Mouse (Mus musculus) urinary bladder, postnatal 25 days (tissue): Measurements from ENCODE around the gene St6galnac3.

Source experiments
- DNase-seq: peaks from one replicate; pipeline ENCODE4 v3.0.0; 2022; ENCODE audit warnings: low spot score

Gene St6galnac3

DNA sequence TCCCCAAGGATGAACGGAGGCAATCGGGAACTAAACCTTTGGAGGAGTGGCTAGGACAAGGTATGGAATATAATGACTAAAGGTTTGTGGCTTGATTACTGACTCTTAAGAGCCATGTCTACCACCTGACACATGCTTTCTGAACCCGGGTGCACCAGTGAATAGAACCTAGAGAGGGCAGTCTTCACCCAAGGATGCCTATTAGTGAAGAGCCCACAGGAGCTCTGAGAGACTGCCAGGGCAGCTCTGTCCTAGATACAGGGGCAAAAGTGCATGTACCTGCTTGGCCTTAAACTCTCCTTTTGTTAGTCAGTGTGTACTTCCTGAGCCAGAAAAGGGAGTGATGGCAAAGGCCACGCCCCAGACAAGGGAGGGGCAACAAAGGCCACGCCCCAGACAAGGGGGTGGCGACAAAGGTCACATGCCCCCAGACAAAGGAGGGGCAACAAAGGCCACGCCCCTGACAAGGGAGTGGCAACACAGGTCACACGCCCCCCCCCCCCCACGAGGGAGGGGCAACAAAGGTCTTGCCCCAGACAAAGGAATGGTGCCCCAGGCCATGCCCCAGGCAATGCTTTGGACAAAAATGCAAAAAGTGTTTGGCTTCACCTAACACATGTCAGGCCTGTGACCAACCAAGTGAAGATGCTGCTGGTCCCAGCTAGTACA lies 376.0 kb downstream of the St6galnac3 start:
- no peak for DNase-seq

DNA sequence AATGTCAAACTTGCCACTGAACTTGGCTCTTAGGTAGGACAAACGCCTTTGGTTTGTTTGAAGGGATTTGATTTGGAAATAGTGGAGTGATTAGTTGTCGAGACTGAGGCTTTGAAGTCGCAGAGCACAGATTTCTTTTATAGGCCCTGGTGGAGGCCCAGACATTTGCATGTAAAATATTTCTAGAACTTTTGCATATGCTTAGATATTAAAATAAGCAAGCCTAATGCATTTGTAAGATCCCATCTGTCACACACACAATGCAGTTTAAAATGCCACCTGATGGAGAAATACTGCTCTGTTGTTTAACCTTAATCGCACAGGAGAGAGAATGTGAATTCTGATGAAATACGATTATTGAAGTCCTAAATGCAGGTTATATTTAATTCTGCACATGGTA lies 380.0 kb downstream of the St6galnac3 start:
- DNase-seq: no peak

DNA sequence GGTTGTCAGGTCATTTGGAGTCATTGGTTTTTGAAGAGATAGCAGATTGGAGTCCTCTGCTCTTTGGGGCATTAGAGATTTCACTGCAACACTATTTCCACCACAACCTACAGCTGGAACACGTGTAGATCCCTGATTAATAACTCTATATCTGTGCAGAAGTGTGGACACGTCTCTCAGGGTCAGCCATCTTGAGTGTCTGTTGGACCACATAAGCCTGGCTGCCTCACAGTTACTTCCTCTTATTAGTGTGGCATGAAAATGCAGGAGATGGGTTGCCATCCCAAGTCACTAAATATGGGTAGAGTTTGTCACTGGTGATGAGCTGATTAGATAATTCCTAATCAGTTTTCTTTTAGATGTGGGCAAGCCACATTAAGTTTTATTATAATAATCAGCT lies 385.0 kb downstream of the St6galnac3 start:
- no peak for DNase-seq

DNA sequence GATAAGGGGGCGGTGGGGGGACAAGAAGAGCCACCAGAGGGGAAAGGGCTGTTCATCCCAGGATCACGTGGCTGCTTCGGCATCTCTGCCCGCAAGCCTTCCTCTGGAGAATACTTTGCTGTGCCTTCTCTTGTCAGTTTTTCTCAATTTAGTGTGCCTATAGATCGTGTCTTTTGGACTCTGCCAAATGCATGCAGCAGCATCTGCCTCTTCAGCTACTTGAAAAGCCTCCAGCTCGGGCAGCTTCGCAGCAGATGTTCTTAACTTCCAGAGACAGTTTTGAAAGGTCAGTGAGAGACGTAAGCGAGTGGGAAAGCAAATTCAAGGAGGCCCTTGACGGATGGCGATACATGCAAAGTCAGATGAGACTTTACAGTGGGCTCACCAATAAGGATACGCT lies 385.9 kb downstream of the St6galnac3 start:
- DNase-seq: no peak

DNA sequence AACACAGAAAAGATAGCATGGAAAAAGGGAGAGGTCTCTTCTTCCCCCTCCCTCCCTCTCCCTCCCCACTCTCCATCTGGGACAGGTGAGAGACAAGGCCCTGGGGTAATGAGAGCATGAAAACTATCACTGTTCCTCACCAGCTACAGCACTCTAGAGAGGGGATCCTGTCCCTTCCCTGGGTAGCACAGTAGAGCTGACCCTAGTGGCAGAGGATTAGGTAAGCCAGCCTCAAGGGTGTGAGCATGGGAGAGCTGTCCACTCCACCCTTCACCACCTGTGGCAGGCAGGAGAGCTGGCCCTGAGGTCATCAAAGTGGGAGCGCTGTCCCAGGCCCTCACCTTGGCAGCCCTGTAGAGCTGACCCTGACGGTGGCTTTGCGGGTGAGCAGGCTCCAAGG lies 387.2 kb downstream of the St6galnac3 start:
- no peak for DNase-seq

DNA sequence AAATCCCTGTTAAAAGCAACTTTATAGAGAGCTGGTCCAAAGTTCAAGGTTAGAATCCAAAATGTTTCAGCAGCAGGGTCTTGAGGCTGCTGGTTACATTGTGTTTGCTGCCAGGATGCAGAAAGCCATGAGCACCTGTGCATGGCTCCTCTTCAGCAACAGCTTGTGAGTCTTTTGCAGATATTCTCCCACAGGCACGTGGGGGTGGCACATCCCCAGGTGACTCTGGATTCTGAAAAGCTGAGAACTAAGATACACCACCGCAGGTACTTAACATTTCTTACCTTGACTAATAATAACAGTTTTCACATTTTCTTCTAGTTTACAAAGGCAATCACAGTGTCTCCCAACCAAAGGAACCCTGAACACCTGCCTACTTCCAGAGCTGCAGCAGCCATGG lies 387.8 kb downstream of the St6galnac3 start:
- no peak for DNase-seq

DNA sequence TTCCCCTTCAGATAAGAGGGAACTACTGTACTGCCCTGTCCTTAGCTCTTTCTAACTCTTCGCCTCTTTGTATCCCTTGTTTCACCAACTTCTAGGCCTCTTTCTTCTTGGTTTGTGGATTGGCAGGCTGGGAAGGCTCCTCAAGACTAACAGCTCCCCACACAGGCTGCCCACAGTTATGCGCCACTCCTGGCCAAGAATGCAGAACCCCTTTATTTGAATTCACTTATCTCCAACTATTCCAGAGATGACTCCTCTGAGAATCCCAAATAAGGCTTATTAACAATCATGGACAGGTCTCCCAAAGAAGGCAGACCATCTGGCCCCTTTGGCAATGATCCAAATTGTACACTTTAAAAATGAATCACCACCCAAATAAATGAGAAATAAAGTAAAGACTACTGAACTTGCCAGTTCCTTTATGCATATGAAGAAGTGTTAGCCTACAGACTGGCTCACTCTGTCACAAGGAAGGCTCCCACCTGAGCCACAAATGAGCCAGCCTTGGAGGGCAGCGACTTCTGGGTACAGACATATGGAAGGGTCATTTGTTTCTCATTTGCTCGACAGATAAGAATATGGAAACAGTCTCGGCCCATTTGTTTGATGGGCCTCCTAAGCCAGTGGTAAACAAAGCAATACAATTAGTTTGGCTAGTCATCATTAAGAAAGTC lies 390.7 kb downstream of the St6galnac3 start:
- no peak for DNase-seq

DNA sequence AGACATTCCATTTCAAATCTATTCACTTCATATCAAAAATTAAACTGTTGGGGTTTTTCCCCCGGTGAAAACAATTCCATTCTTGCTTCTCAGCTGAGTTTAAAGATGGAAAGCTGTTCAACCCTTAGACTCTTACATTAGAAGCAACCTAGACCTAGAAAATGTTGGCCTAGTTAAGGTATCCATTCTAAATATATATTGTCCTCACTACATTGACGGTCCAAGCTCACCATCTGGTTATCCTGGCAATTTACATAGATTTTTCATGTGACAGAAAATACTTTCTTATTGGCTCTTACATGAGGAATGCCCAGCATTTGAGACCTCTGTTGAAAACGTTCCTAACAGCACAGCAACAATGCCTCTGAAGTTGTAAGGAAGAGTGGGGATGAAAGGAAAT lies 400.7 kb downstream of the St6galnac3 start:
- DNase-seq: no peak

DNA sequence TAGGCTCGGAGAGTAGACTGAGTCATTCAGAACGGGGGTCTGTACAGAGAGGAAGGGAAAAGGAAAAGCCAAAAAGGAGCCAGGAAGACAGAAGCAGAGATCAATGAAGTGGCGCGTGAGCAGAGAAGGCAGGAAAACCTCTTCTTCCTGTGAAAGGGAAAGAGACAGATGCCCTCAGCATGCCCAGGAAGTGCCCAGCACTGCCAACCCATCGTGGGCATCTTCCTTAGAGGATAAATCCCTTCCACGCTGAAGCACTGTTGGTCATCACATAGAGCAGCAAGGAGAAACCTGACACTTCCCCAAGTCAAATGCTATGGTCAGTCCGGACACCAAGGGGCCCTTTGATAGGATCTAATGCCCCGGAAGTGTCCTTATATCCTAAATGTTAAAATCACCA lies 401.5 kb downstream of the St6galnac3 start:
- DNase-seq: no peak

DNA sequence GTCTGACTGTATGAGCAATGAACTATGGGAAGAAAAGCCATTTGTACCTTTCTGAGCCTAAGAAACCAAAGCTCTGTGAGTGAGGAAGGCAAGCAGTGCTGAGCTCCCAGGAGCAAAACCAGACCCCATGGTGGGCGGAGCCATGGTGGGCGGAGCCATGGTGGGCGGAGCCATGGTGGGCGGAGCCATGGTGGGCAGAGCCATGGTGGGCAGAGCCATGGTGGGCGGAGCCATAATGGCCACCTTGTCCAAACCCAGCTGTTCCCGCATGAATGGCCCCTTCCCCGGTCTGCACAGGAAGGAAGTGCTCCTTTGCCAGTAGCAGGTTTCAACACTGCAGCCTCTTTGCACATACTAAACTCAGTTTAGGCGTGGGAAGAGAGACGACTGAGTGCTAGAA lies 411.4 kb downstream of the St6galnac3 start:
- DNase-seq: no peak

DNA sequence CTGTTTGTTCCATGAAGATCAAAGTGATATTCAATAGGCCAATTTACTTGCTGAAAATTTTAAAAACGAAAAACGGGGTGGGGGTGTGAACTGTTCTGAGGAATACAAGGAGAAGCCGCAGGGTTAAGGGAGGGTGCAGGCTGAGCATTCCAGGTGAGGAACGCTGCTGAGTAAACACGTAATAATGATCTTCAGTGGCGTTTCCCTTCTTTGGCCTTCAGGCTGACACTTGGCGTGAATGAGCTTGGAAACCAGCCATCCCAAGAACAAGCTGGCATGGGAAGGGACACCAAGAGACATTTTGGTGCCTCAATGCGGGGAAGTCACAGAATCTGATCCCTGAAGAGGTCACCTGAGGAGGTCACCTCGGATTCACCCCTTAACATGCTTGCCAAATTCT lies 411.8 kb downstream of the St6galnac3 start:
- DNase-seq: no peak

DNA sequence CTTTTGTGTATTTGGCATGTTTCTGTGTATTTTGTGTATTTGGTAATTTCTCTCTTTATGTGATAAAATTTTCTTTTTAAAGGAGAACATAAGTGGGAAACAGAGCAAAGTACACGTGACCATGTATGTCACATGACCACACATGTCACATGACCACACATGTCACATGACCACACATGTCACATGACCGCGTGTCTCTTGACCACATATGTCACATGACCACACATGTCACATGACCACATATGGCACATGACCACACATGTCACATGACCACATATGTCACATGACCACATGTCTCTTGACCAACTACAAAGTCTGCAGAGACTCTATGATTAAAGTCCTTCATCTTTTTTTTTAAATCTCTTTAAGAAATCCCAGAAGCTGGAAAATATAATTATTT lies 413.0 kb downstream of the St6galnac3 start:
- DNase-seq: no peak

DNA sequence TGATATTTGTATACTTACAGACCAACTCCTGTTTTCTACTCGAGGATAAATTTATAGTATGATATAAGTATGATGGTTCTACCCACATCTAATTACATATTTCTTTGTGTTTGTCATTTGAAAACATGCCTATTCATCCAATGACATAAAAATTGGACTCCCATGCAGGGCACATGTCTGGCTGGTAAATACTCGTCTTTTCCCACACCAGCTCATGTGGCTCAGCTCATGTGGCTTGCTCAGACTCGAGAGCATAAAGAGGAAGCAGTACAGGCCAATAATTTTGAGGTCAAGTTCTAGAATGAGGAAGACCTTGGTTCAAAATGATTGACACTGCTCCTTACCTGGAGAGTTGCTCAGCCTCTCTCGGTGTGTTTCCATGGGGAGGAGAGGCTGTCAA lies 416.6 kb downstream of the St6galnac3 start:
- DNase-seq: no peak

DNA sequence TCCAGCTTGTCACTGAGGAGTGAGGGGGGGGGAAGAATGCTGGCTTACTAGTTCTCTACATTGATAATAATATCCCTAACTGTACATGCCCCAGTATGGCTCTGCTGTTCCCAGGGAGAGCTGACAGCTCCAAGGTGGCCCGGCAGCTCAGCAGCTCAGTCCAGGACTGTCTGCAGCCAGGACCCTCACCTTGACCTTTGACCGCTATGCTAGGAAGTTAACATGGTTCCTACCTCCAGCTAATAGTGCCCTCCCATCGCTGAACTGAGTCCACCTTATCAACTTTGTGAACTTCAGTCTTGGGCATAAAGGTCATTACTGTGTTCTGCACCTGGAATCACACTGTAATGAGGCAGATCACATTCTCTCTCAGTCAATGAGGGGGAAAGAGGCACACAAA lies 419.8 kb downstream of the St6galnac3 start:
- no peak for DNase-seq

DNA sequence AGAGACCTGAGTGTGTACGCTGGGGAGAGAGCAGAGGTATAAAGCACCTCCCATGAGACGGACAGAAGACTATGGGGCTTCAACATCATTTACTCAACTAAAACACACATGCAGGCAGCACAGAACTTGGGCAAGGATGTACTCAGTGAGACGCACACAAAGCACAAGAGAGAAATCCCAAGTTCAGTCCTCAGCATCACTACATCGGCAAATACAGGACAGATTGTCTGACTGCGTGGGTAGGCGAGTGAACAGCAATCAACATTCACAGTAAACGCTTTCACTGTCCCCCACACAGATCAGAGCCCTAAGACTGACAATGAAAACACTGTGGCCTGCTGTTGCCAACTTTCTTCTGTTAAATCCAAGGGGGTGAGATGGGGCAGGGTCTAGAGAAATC lies 422.6 kb downstream of the St6galnac3 start:
- DNase-seq: no peak

DNA sequence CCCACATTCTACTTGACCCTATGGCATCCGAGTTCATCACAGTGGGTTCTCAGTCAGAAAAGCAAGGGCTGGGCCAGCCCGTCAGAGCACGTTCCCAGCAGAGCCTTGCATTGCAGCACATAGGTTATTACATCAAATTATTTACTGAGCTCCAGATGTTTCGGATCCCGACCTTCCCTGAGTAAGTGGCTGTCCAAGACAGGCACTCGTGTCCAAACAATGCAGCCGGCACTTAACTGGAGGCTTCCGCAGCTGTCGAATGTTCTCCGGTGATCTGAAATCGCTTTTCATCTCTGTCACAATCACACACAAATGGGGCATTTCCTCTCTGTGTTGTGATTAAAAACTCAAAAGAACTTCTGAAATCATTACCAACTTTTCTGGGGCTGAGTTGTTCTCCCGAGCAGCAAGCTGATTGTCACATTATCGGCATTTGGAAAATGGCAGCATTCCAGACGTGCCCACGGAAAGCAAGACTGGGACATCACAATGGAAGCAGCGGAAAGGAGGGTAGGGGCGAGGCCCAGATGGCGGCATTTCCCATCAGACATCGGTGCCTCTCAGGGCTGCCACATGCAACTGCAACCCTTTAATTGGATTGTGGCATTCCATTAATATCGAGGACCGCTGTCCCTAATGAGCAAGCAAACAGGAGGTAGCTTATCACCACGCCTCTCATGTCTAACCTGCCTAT lies 428.5 kb downstream of the St6galnac3 start:
- no peak for DNase-seq

DNA sequence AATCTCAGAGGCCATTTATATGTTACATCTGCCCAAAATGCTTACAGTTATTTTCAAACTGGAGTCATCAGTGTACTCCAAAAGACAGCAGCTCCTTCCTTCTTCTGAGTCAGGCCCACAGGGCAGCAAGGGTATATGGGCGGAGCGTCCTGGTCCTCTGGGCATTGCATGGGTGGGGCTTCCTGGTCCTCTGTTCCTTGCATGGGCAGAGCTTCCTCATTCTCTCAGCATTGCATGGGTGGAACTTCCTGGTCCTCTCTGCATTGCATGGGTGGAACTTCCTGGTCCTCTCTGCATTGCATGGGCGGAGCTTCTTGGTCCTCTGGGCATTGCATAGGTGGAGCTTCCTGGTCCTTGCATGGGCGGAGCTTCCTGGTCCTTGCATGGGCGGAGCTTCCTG lies 432.1 kb downstream of the St6galnac3 start:
- DNase-seq: no peak

DNA sequence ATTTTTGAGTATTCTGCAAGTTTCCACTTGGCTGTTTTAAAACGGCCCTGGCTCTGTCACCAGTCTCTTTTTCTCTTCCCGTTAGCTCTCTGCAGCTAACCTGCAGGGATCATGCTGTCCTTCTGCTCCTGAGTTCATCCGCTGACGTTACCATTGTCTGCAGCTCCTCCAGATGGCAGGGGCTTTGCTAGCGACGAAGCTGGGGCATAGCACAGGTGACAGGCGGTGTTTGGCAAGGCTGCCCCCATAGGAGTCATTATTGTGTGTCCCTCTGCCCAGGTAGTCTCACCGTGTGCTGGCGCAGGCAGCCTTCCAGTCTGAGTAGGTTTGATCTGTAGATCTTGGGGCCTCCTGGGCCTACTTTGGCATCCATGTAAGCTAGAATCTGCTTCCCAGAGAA lies 432.6 kb downstream of the St6galnac3 start:
- DNase-seq: no peak

DNA sequence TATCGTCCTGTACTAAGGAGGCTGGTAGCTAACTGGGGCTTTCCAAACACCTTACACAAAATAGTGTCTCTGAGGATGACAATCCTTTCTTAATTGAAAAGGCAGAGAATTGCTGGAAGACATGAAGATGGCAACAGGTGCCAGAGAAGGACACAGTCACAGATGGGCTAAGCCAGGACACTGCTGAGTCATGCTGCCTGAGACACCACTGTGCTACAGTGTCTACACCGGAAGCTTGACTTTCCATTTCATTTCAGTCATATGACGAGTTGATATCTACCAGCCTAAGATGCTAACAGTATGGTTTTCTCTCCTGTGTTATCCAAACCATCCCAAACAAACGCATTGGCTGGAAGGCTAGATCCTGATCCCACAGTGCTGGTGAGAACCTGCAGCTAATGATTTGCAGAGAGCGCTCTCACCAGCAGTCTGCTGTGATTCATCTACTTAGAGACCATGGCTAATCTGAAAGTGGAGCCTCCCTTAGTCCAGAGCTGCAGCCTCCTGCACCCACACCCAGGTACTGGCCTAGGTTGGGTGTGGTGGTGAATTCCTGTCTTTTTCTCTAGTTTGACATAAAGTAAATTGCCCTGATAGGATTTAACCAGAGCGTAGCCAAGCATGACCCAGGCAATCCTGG lies 433.4 kb downstream of the St6galnac3 start:
- DNase-seq: no peak

DNA sequence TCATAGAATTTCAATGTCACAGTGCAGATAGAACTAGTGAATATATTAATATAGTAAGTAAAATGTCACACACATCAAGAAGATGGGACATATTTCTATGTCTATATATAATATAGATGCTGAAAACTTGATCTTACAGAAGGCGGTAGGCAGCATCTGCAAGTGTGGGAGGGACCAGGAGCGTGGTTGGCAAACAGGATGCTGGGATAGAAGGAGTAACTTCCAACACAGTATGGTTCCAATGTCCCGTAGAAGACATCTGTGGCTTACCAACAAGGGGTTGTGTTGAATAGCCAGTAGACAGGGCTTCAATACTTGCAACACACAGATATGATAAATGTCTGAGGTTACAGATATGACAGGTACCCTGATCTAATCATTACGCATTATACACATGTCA lies 435.0 kb downstream of the St6galnac3 start:
- no peak for DNase-seq

DNA sequence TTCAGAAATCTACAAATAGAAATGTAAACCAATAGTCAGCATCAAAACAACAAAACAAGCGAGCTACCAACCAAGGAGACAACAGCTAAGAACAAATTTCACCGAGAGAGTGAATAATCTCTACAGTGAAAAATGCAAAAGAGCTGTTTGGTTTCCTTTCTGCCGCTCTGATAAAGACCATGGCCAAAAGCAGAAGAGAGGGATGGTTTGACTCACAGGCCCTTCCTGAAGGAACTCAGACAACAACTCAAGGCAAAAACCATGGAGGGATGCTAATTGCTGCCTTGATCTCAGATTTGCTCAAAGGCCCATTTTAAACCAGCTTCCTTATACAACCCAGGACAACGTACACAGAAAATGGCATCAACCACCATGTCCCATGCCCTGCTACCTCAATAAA lies 437.4 kb downstream of the St6galnac3 start:
- no peak for DNase-seq

DNA sequence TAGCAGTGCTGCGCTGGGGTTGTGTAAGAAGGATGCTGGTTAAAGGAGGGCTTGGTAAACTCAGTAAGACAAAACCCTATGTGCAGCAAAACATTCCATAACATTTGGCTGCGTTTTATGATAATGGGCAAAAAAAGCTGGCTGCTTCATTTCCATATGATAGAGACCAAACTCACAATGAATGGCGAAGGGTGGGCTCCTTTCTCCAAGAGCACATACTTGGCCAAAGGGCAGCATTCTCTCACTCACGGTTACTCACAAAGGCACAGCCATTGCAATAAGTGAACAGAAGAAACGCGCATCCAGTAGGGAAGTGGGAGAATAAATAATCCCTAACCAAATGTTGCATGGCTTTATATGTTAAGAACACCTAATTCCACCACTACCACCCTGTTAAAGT lies 437.9 kb downstream of the St6galnac3 start:
- no peak for DNase-seq

DNA sequence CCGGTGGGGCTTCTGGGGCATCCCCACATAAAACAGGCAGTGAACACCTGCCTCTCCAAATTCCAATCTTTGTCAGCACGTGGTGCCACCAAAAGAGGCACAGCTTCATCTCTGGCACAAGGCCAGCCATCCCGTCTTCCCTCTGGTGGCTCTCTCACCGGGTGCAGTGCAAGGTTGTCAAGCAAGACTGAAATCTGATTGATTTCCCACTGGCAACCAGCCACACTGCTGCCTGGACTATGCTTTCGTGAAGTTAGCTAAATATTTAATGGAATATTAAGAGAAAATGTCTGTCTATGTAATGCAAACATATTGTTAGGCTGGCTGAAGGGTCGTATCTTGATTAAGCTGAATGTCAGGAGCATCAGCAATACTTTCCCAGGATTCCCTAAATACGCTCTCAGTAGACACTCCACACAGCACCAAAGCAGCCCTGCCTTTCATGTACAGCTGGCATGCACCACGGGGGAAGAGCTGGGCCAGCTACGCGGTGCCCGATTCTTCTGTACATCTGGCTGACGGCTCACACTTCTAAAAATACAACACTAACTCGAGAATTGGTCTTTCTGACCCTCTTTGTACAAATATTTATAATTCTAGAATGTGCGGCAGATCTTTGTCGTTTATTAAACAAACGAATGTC lies 442.7 kb downstream of the St6galnac3 start:
- DNase-seq: no peak
